Mouse (Mus musculus): ENCODE data around the gene Gm28635. TPM values are rescaled to one million over a fixed set of nuclear protein-coding genes. Genes with fewer than 3 reads are reported as not detected.

Gm28635 gene
- polyA plus RNA-seq, 1 experiment: not detected

DNA sequence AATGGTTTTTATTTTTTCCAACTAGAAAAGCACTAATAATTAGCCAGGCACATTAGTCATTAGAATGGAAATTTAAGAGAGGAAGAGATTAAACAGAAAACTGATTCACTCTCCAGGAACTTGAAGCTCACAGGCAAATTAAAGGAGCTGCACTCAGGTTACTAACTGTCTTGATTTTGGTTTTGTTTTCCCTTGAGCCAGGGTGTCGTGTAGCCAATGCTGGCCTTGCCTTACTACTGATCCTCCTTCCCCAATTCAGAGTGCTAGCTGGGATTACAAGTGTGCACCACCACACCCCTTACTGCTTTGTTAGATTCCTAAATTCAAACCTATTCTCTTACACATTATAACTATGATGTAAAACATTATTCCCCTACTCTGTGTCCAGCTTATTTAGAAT is 70.0 kb downstream of the Gm28635 start:
- Histone ChIP-seq H3K4me1 (ENCODE audit: control insufficient read depth, insufficient read depth, insufficient read length, low read length) (no peaks in the 10 kb centered on the region), H3K4me3 (ENCODE audit: insufficient read depth, low read depth, low read length) (no peak overlapping the region), H3K27ac (replicated peaks; ENCODE audit: low read depth, low read length) (no peak overlapping the region)

DNA sequence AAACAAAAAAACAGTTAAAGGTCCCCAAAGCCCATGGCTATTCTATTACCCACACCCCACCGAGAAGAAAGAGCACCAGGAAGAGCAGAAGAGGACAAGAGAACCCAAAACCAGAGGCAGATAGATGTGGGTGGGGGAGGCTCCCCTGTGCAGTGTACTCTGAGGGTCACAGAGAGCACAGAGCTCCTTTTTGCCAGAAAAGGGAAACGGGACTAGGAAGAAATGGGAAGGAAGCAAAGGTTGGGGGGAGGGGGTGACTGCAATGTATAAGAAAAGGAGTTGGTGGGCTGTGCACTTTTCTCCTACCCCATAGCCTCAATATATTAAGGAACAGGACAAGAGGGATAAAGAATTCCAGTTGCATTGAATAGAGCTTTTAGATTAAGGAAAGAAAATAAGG is 76.9 kb downstream of the Gm28635 start:
- H3K27ac ChIP-seq (replicated peaks; ENCODE audit: low read depth, low read length): no peak overlapping the region
- H3K4me3 ChIP-seq (ENCODE audit: insufficient read depth, low read depth, low read length): no peak overlapping the region
- no peaks in the 10 kb centered on the region for H3K4me1 ChIP-seq (ENCODE audit: control insufficient read depth, insufficient read depth, insufficient read length, low read length)

DNA sequence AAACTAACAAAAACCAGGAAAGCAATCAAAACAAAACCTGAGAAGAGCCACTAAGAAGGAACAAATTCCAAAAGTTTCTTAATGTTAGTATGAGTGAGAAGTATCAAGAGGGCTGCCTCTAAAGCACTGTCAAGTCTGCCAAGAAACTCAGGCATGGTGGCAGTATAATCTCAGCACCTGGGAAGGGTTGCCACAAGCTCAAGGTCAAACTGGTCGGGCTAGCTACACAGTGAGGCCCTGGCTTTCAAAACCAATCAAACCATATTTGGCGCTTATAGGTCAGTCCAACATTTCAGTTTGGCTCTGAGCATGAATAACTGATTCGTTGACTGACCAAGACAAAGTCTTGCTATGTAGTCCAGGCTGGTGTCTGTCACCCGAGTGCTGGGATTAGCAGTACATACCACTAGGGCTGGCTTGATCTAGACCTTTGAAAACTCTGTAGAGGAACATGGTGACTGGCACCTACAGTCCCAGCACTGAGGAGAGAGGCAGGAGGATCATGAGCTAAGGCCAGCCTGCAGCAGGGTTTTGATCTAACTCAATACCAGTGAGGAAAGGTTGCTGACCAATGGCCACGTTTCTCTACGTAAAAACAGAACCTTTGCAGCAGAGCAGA is 78.5 kb downstream of the Gm28635 start:
- H3K4me3 ChIP-seq (ENCODE audit: insufficient read depth, low read depth, low read length): no peak overlapping the region
- H3K27ac ChIP-seq (replicated peaks; ENCODE audit: low read depth, low read length): no peak overlapping the region
- no peaks in the 10 kb centered on the region for H3K4me1 ChIP-seq (ENCODE audit: control insufficient read depth, insufficient read depth, insufficient read length, low read length)

DNA sequence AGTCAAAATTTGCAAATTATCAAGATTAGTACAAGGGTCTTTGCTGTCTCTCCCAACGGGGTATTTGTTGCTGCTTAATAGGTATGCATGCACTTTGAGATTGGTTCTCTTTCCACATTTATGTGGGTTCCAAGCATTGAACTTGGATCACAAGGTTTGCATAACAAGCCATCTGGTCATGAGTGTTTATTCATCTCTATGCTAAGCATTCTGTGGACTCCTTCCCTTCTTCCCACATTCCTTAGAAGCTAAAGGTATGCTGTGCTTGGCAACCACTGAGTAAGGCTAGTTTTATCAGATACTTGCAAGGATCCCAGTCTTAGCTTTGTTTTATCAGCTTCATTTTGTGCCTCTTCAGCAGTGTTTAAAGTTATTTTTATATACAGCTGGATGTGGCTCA is 80.7 kb downstream of the Gm28635 start:
- Histone ChIP-seq H3K27ac (replicated peaks; ENCODE audit: low read depth, low read length) (no peak overlapping the region), H3K4me1 (ENCODE audit: control insufficient read depth, insufficient read depth, insufficient read length, low read length) (no peaks in the 10 kb centered on the region), H3K4me3 (ENCODE audit: insufficient read depth, low read depth, low read length) (no peak overlapping the region)

DNA sequence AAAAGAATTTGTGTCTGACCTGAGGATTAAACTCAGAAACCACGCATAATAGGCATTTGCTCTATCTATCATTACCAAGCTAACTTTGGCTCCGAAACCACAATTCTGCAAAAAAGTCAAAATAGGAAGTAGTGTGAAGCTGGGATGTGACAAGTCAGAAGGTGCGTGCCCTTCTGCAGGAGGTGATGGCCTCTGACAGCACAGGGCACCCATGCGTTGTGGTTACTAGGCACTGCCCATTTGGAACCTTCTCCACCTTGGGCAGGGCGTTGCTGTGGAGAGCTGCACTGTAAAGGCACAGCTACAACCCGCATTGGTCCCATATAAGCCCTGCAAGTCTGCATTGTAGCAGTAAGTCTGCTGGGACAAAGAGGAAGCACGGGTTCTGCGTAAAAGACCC is 85.0 kb downstream of the Gm28635 start:
- Histone ChIP-seq H3K4me1 (ENCODE audit: control insufficient read depth, insufficient read depth, insufficient read length, low read length) (no peaks in the 10 kb centered on the region), H3K27ac (replicated peaks; ENCODE audit: low read depth, low read length) (no peak overlapping the region), H3K4me3 (ENCODE audit: insufficient read depth, low read depth, low read length) (no peak overlapping the region)

DNA sequence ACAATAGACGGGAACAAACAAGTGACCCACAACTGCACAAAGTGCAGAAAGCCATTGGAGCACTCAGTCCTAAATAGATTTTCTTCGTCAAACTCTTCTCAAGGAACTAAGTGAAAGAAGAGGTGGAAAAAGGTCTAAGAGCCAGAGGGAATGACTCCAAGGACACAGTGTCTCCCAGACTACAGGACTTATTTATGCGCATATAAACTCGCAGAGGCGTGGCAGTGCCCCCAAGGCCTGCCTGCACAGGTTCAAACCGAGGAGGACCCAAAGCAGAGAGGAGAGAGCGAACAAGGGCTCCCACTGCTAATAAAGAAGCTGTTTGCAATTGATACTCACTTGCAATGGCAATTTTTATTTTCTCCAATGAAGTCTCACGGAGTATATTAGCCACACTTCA is 92.1 kb downstream of the Gm28635 start:
- no peak overlapping the region for H3K4me3 ChIP-seq (ENCODE audit: insufficient read depth, low read depth, low read length)
- H3K4me1 ChIP-seq (ENCODE audit: control insufficient read depth, insufficient read depth, insufficient read length, low read length): no peaks in the 10 kb centered on the region
- H3K27ac ChIP-seq (replicated peaks; ENCODE audit: low read depth, low read length): no peak overlapping the region

DNA sequence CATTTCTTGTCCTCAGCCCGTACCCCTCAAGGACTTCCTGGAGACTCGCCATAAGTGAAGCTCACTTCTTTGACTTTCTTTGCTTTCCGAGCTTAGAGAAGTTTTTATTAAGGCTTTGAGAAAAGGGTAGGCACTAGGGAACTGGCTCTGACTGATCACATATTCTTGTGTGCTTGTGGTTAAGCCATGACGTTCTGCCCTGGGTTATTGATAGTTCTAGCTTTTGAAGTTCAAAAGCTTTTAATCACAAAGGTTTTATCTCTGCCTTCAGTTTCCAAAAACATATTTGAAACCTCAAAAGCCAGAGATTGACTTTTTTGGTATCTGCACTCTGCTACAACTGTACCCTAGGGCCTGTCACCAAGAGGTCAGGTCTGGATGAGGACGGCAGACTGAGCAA is 95.6 kb downstream of the Gm28635 start:
- Histone ChIP-seq H3K4me3 (ENCODE audit: insufficient read depth, low read depth, low read length) (no peak overlapping the region), H3K27ac (replicated peaks; ENCODE audit: low read depth, low read length) (no peak overlapping the region), H3K4me1 (ENCODE audit: control insufficient read depth, insufficient read depth, insufficient read length, low read length) (no peaks in the 10 kb centered on the region)

DNA sequence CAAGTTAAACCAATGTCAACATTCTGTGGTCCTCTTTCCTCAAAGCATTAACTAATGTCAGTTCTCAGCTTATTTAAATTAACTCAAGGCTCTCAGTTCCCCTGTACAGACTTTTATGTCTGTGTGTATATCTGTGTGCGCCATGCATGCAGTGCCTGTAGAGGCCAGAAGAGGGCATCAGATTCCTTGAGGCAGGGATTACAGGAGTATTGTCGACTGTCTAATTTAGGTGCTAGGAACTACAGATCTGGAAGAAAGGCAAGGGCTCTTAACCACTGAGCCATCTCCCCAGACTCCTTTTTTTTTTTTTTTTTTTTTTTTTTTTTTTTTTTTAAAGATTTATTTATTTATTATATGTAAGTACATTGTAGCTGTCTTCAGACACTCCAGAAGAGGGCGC is 96.6 kb downstream of the Gm28635 start:
- no peaks in the 10 kb centered on the region for H3K4me1 ChIP-seq (ENCODE audit: control insufficient read depth, insufficient read depth, insufficient read length, low read length)
- H3K4me3 ChIP-seq (ENCODE audit: insufficient read depth, low read depth, low read length): no peak overlapping the region
- no peak overlapping the region for H3K27ac ChIP-seq (replicated peaks; ENCODE audit: low read depth, low read length)

DNA sequence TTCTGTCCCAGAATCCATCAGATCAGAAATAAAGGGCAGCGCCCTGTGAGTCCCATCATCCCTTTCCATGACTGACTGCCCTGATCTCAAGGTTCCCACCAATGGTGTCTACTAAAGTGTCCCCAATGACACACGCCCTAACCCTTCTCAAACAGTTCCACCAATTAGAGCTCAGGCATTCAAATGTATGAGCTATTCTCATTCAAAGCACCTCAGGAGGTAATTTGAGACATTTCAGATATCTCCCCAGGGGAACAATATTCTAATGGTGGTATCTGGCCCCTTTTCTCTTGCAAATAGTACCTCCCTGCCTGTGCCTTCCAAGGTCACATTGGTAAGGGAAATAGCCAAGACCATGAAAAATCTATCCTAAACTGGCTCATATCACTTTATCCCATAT is 98.5 kb downstream of the Gm28635 start:
- no peaks in the 10 kb centered on the region for H3K4me1 ChIP-seq (ENCODE audit: control insufficient read depth, insufficient read depth, insufficient read length, low read length)
- no peak overlapping the region for H3K27ac ChIP-seq (replicated peaks; ENCODE audit: low read depth, low read length)
- no peak overlapping the region for H3K4me3 ChIP-seq (ENCODE audit: insufficient read depth, low read depth, low read length)

DNA sequence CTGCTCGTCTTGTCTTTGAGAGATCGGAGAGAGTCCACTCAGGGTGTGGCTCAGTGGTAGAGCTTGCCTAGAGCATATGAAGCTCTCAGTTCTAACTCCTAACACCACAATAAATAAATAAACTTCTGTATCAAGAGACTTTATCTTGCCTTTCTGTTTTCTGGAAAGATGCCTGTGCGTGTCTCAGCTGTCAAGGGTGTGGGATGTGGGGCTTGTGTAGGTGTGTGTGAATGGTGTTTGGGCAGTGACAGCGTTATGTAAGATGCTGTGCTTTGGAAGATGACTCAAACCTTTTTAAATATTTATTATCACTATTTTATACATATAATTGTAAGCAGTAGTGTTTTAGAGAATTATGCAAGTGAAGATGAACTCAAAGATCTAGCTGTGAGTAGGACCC is 103.7 kb downstream of the Gm28635 start:
- Histone ChIP-seq H3K4me1 (ENCODE audit: control insufficient read depth, insufficient read depth, insufficient read length, low read length) (no peaks in the 10 kb centered on the region), H3K4me3 (ENCODE audit: insufficient read depth, low read depth, low read length) (no peak overlapping the region), H3K27ac (replicated peaks; ENCODE audit: low read depth, low read length) (no peak overlapping the region)

DNA sequence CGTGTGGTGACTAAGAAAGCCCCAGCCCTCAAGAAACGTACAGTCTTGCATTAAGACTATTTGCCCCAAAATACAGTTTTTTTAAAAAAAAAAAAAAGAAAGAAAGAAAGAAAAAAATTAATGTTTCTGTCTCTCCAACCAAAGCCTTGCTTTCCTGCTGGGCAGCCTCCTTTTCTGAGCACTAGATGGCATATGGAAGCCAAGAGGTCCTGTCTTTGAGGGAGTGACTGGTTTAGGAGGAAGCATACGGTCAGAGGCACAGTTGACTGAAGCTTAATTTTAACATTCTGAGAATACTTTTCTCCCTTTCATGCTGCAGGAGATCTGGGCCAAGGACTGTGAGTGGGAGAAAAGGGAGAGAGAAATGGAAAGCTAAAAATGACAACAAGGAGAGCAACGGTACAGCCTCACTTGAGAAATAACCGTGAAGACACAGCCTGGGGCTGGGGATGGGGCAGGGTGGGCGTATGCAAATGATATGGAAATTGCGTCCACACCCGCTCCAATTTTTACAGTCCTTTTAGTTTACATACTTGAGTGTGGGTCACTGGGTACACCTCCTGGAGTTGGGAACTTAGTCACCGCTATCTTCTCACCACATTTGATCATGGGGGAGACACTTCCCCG is 120.8 kb downstream of the Gm28635 start:
- H3K27ac ChIP-seq (replicated peaks; ENCODE audit: low read depth, low read length): no peak overlapping the region

More for the DNA sequence above, 120.8 kb downstream of the Gm28635 start:
- H3K4me3 ChIP-seq (ENCODE audit: insufficient read depth, low read depth, low read length): no peak overlapping the region
- no peaks in the 10 kb centered on the region for H3K4me1 ChIP-seq (ENCODE audit: control insufficient read depth, insufficient read depth, insufficient read length, low read length)

Other genes starting within 250 kb of the Gm28635 start
- gene Tfpi, start 201.3 kb downstream of the Gm28635 start, polyA plus RNA-seq (2012; ENCODE audit: insufficient read depth, insufficient read length, missing spikeins): 3.3 and 5.7 TPM in 2 replicates
- 32.5 and 35.3 TPM in 2 replicates for gene Ctnnd1, start 27.3 kb downstream of the Gm28635 start, polyA plus RNA-seq (2012; ENCODE audit: insufficient read depth, insufficient read length, missing spikeins)
- gene Btbd18, start 19.0 kb downstream of the Gm28635 start, polyA plus RNA-seq (2012; ENCODE audit: insufficient read depth, insufficient read length, missing spikeins): not detected in 2 replicates
- 27.5 and 33.4 TPM in 2 replicates for gene Selenoh, start 7.3 kb downstream of the Gm28635 start, polyA plus RNA-seq (2012; ENCODE audit: insufficient read depth, insufficient read length, missing spikeins)
- 11.5 and 13.0 TPM in 2 replicates for gene Med19, start 361 bp upstream of the Gm28635 start, polyA plus RNA-seq (2012; ENCODE audit: insufficient read depth, insufficient read length, missing spikeins)
- gene Tmx2, start 1.1 kb upstream of the Gm28635 start, polyA plus RNA-seq (2012; ENCODE audit: insufficient read depth, insufficient read length, missing spikeins): 99.9 and 101 TPM in 2 replicates
- 25.5 and 40.4 TPM in 2 replicates for gene Zdhhc5, start 37.1 kb upstream of the Gm28635 start, polyA plus RNA-seq (2012; ENCODE audit: insufficient read depth, insufficient read length, missing spikeins)
- 9.4 and 13.7 TPM in 2 replicates for gene Clp1, start 49.3 kb upstream of the Gm28635 start, polyA plus RNA-seq (2012; ENCODE audit: insufficient read depth, insufficient read length, missing spikeins)
- not detected in 2 replicates for gene Ypel4, start 56.0 kb upstream of the Gm28635 start, polyA plus RNA-seq (2012; ENCODE audit: insufficient read depth, insufficient read length, missing spikeins)
- not detected in 2 replicates for gene Gm19426, start 65.6 kb upstream of the Gm28635 start, polyA plus RNA-seq (2012; ENCODE audit: insufficient read depth, insufficient read length, missing spikeins)
- gene Serping1, start 97.4 kb upstream of the Gm28635 start, polyA plus RNA-seq (2012; ENCODE audit: insufficient read depth, insufficient read length, missing spikeins): 74.6 and 108 TPM in 2 replicates
- 4.5 and 15.2 TPM in 2 replicates for gene Ube2l6, start 120.8 kb upstream of the Gm28635 start, polyA plus RNA-seq (2012; ENCODE audit: insufficient read depth, insufficient read length, missing spikeins)
- 2.7 and 3.0 TPM in 2 replicates for gene Smtnl1, start 144.6 kb upstream of the Gm28635 start, polyA plus RNA-seq (2012; ENCODE audit: insufficient read depth, insufficient read length, missing spikeins)
- 125 and 134 TPM in 2 replicates for gene Timm10, start 149.0 kb upstream of the Gm28635 start, polyA plus RNA-seq (2012; ENCODE audit: insufficient read depth, insufficient read length, missing spikeins)
- gene Slc43a1, start 160.8 kb upstream of the Gm28635 start, polyA plus RNA-seq (2012; ENCODE audit: insufficient read depth, insufficient read length, missing spikeins): 2.6 and 3.5 TPM in 2 replicates
- gene Rtn4rl2, start 208.7 kb upstream of the Gm28635 start, polyA plus RNA-seq (2012; ENCODE audit: insufficient read depth, insufficient read length, missing spikeins): 1.5 TPM in 1 of 2 replicates, not detected in the other